Mouse (Mus musculus): ENCODE results near the gene Maats1. TPM values are rescaled to one million over a fixed set of nuclear protein-coding genes. Genes with fewer than 3 reads are reported as not detected.
A peak's percentile ranks its signal among the peaks of the same experiment; 100 is the strongest.

The Maats1 gene
- polyA plus RNA-seq, 1 experiment from 2014 or later, result 1.0 TPM

GRCm38 (mm10) chr16:38326778-38327397, 15.1 kb downstream of the Maats1 start:
- H3K4me2 ChIP-seq (ENCODE audit: low read length), result no peak overlapping the region
- no peak overlapping the region for H3K4me3 ChIP-seq (replicated peaks; ENCODE audit: low read depth, low read length)
- no peak overlapping the region for H3K9ac ChIP-seq (replicated peaks; ENCODE audit: low read length)
- DNase-seq (no peak), ATAC-seq (ENCODE audit: low FRiP score, low TSS enrichment) (no peak)
- H3K27ac ChIP-seq (replicated peaks; ENCODE audit: low read depth, low read length), result no peak overlapping the region
- 77% methylated on average over 11 of the region's 11 CpGs for WGBS
- H3K4me1 ChIP-seq (ENCODE audit: control insufficient read depth, insufficient read depth, low read length), result no peaks in the 10 kb centered on the region
- H3K27me3 ChIP-seq (ENCODE audit: control insufficient read depth, insufficient read depth, low read length), result no peaks in the 10 kb centered on the region
- H3K36me3 ChIP-seq (ENCODE audit: control insufficient read depth, insufficient read depth, low read length), result no peaks in the 10 kb centered on the region
- H3K9me3 ChIP-seq (ENCODE audit: control insufficient read depth, low read length), result no peaks in the 10 kb centered on the region

GRCm38 (mm10) chr16:38324311-38324710, 17.6 kb downstream of the Maats1 start:
- H3K27ac ChIP-seq (replicated peaks; ENCODE audit: low read depth, low read length), result no peak overlapping the region
- DNase-seq (no peak), ATAC-seq (ENCODE audit: low FRiP score, low TSS enrichment) (no peak)
- no peak overlapping the region for H3K4me2 ChIP-seq (ENCODE audit: low read length)
- H3K9ac ChIP-seq (replicated peaks; ENCODE audit: low read length), result no peak overlapping the region
- H3K4me3 ChIP-seq (replicated peaks; ENCODE audit: low read depth, low read length), result no peak overlapping the region
- no peaks in the 10 kb centered on the region for H3K9me3 ChIP-seq (ENCODE audit: control insufficient read depth, low read length)
- no peaks in the 10 kb centered on the region for H3K27me3 ChIP-seq (ENCODE audit: control insufficient read depth, insufficient read depth, low read length)
- H3K4me1 ChIP-seq (ENCODE audit: control insufficient read depth, insufficient read depth, low read length), result no peaks in the 10 kb centered on the region
- WGBS, result 93% methylated on average over 15 of the region's 15 CpGs
- no peaks in the 10 kb centered on the region for H3K36me3 ChIP-seq (ENCODE audit: control insufficient read depth, insufficient read depth, low read length)

GRCm38 (mm10) chr16:38321452-38321935, 20.4 kb downstream of the Maats1 start:
- Histone ChIP-seq H3K9ac (replicated peaks; ENCODE audit: low read length) (no peak overlapping the region), H3K27ac (replicated peaks; ENCODE audit: low read depth, low read length) (no peak overlapping the region), H3K4me1 (ENCODE audit: control insufficient read depth, insufficient read depth, low read length) (no peaks in the 10 kb centered on the region), H3K4me3 (replicated peaks; ENCODE audit: low read depth, low read length) (0 out of 2 replicates have a peak overlapping the region, but pooled peaks have one; percentile 12), H3K36me3 (ENCODE audit: control insufficient read depth, insufficient read depth, low read length) (no peaks in the 10 kb centered on the region), H3K9me3 (ENCODE audit: control insufficient read depth, low read length) (no peaks in the 10 kb centered on the region), H3K4me2 (ENCODE audit: low read length) (peak overlapping the region; percentile 48), H3K27me3 (ENCODE audit: control insufficient read depth, insufficient read depth, low read length) (no peaks in the 10 kb centered on the region)
- 32% methylated on average over 17 of the region's 17 CpGs for WGBS
- ATAC-seq (ENCODE audit: low FRiP score, low TSS enrichment), result peak; percentile 66
- DNase-seq, result peak; percentile 85

GRCm38 (mm10) chr16:38319087-38319486, 22.9 kb downstream of the Maats1 start:
- no peak overlapping the region for H3K4me3 ChIP-seq (replicated peaks; ENCODE audit: low read depth, low read length)
- H3K27ac ChIP-seq (replicated peaks; ENCODE audit: low read depth, low read length), result no peak overlapping the region
- no peak for ATAC-seq (ENCODE audit: low FRiP score, low TSS enrichment)
- H3K27me3 ChIP-seq (ENCODE audit: control insufficient read depth, insufficient read depth, low read length), result no peaks in the 10 kb centered on the region
- no peak overlapping the region for H3K9ac ChIP-seq (replicated peaks; ENCODE audit: low read length)
- H3K36me3 ChIP-seq (ENCODE audit: control insufficient read depth, insufficient read depth, low read length), result no peaks in the 10 kb centered on the region
- 92% methylated on average over 4 of the region's 4 CpGs for WGBS
- no peak for DNase-seq
- no peaks in the 10 kb centered on the region for H3K4me1 ChIP-seq (ENCODE audit: control insufficient read depth, insufficient read depth, low read length)
- H3K4me2 ChIP-seq (ENCODE audit: low read length), result no peak overlapping the region
- H3K9me3 ChIP-seq (ENCODE audit: control insufficient read depth, low read length), result no peaks in the 10 kb centered on the region

- ATAC-seq (ENCODE audit: low FRiP score, low TSS enrichment), result no peak
- no peak overlapping the region for H3K4me3 ChIP-seq (replicated peaks; ENCODE audit: low read depth, low read length)
These were observed 23.5 kb downstream of the Maats1 start for GRCm38 (mm10) chr16:38318492-38318891.

GRCm38 (mm10) chr16:38308195-38308594, 33.7 kb downstream of the Maats1 start:
- Histone ChIP-seq H3K4me2 (ENCODE audit: low read length) (peak overlapping the region; percentile 35), H3K9ac (replicated peaks; ENCODE audit: low read length) (no peak overlapping the region), H3K27ac (replicated peaks; ENCODE audit: low read depth, low read length) (peak overlapping the region; percentile 50), H3K9me3 (ENCODE audit: control insufficient read depth, low read length) (no peaks in the 10 kb centered on the region), H3K36me3 (ENCODE audit: control insufficient read depth, insufficient read depth, low read length) (no peaks in the 10 kb centered on the region), H3K27me3 (ENCODE audit: control insufficient read depth, insufficient read depth, low read length) (no peaks in the 10 kb centered on the region), H3K4me3 (replicated peaks; ENCODE audit: low read depth, low read length) (no peak overlapping the region), H3K4me1 (ENCODE audit: control insufficient read depth, insufficient read depth, low read length) (peaks cover 10% of the 10 kb centered on the region; the same call in 1 of the 2 replicates)
- ATAC-seq (ENCODE audit: low FRiP score, low TSS enrichment) (peak; percentile 75; the same call in 1 of the 2 replicates), DNase-seq (peak; percentile 72)
- 40% methylated on average over 11 of the region's 11 CpGs for WGBS

More at GRCm38 (mm10) chr16:38318492-38318891, 23.5 kb downstream of the Maats1 start:
- Histone ChIP-seq H3K4me1 (ENCODE audit: control insufficient read depth, insufficient read depth, low read length) (no peaks in the 10 kb centered on the region), H3K9ac (replicated peaks; ENCODE audit: low read length) (no peak overlapping the region), H3K4me2 (ENCODE audit: low read length) (no peak overlapping the region), H3K9me3 (ENCODE audit: control insufficient read depth, low read length) (no peaks in the 10 kb centered on the region), H3K27ac (replicated peaks; ENCODE audit: low read depth, low read length) (no peak overlapping the region), H3K27me3 (ENCODE audit: control insufficient read depth, insufficient read depth, low read length) (no peaks in the 10 kb centered on the region), H3K36me3 (ENCODE audit: control insufficient read depth, insufficient read depth, low read length) (no peaks in the 10 kb centered on the region)
- DNase-seq, result no peak
- 85% methylated on average over 9 of the region's 9 CpGs for WGBS

GRCm38 (mm10) chr16:38307651-38308050, 34.3 kb downstream of the Maats1 start:
- peaks cover 10% of the 10 kb centered on the region; the same call in 1 of the 2 replicates for H3K4me1 ChIP-seq (ENCODE audit: control insufficient read depth, insufficient read depth, low read length)

GRCm38 (mm10) chr16:38307221-38307605, 34.7 kb downstream of the Maats1 start:
- Histone ChIP-seq H3K9me3 (ENCODE audit: control insufficient read depth, low read length) (no peaks in the 10 kb centered on the region), H3K4me1 (ENCODE audit: control insufficient read depth, insufficient read depth, low read length) (peaks cover 10% of the 10 kb centered on the region; the same call in 1 of the 2 replicates), H3K27me3 (ENCODE audit: control insufficient read depth, insufficient read depth, low read length) (no peaks in the 10 kb centered on the region), H3K27ac (replicated peaks; ENCODE audit: low read depth, low read length) (no peak overlapping the region), H3K9ac (replicated peaks; ENCODE audit: low read length) (no peak overlapping the region), H3K4me3 (replicated peaks; ENCODE audit: low read depth, low read length) (no peak overlapping the region), H3K4me2 (ENCODE audit: low read length) (no peak overlapping the region), H3K36me3 (ENCODE audit: control insufficient read depth, insufficient read depth, low read length) (no peaks in the 10 kb centered on the region)
- WGBS, result 34% methylated on average over 5 of the region's 5 CpGs
- ATAC-seq (ENCODE audit: low FRiP score, low TSS enrichment) (no peak), DNase-seq (peak; percentile 17)

More at GRCm38 (mm10) chr16:38307651-38308050, 34.3 kb downstream of the Maats1 start:
- peak overlapping the region; percentile 50; the same call in 1 of the 2 replicates for H3K27ac ChIP-seq (replicated peaks; ENCODE audit: low read depth, low read length)
- H3K4me3 ChIP-seq (replicated peaks; ENCODE audit: low read depth, low read length), result no peak overlapping the region
- H3K9me3 ChIP-seq (ENCODE audit: control insufficient read depth, low read length), result no peaks in the 10 kb centered on the region
- H3K9ac ChIP-seq (replicated peaks; ENCODE audit: low read length), result no peak overlapping the region
- H3K36me3 ChIP-seq (ENCODE audit: control insufficient read depth, insufficient read depth, low read length), result no peaks in the 10 kb centered on the region
- ATAC-seq (ENCODE audit: low FRiP score, low TSS enrichment) (no peak), DNase-seq (no peak)
- peak overlapping the region; percentile 35 for H3K4me2 ChIP-seq (ENCODE audit: low read length)
- 49% methylated on average over 7 of the region's 7 CpGs for WGBS
- H3K27me3 ChIP-seq (ENCODE audit: control insufficient read depth, insufficient read depth, low read length), result no peaks in the 10 kb centered on the region

Data from midbrain, embryonic 14.5 days (tissue).